Mouse (Mus musculus) erythroblast, embryonic 14.5 days (primary cell): ENCODE results near the gene Wwox. TPM values are rescaled to one million over a fixed set of nuclear protein-coding genes. Genes with fewer than 3 reads are reported as not detected.

Source experiments
- H3K27me3 ChIP-seq: 2 replicates; pipeline ENCODE4 v1.6.1; 2012; ENCODE audit warnings: inconsistent platforms; ENCODE audit not compliant: control insufficient read depth
- H3K36me3 ChIP-seq: 2 replicates; pipeline ENCODE4 v1.6.1; 2012; ENCODE audit warnings: mild to moderate bottlenecking, inconsistent platforms; ENCODE audit not compliant: control insufficient read depth
- H3K4me1 ChIP-seq: 2 replicates; pipeline ENCODE4 v1.6.1; 2012; ENCODE audit warnings: inconsistent platforms; ENCODE audit not compliant: control insufficient read depth
- H3K4me3 ChIP-seq: replicated peaks from 2 replicates; pipeline ENCODE3; 2012; ENCODE audit warnings: moderate library complexity, mild to moderate bottlenecking, inconsistent platforms
- H3K9me3 ChIP-seq: 2 replicates; pipeline ENCODE4 v1.6.1; 2012; ENCODE audit warnings: low read length, inconsistent platforms, mixed read lengths; ENCODE audit not compliant: control insufficient read depth
- GATA1 ChIP-seq: IDR thresholded peaks from 2 replicates; pipeline ENCODE4 v1.6.1; 2012; ENCODE audit warnings: low read length, inconsistent platforms, mixed read lengths
- TAL1 ChIP-seq: IDR thresholded peaks from 3 replicates; pipeline ENCODE4 v1.6.1; 2012; ENCODE audit warnings: low read length, inconsistent platforms, mixed read lengths
- polyA plus RNA-seq: library from polyadenylated mRNA; stranded (reverse); fragments of >175 nt; gene quantifications from 2 replicates; pipeline ENCODE4 v1.2.3, GENCODE M21; 2012

Gene Wwox
- polyA plus RNA-seq, 1 experiment, result 0.18 TPM

GRCm38 (mm10) chr8:114554966-114555365 lies 115.5 kb downstream of the Wwox start:
- TF ChIP-seq GATA1, result no peak
- TF ChIP-seq TAL1, result no peak
- Histone ChIP-seq H3K4me1 (no peaks in the 10 kb centered on the region), H3K9me3 (no peaks in the 10 kb centered on the region), H3K4me3 (no peak overlapping the region), H3K36me3 (no peaks in the 10 kb centered on the region), H3K27me3 (no peaks in the 10 kb centered on the region)

- no peaks in the 10 kb centered on the region for H3K36me3 ChIP-seq
- H3K4me3 ChIP-seq, result no peak overlapping the region
- TF ChIP-seq TAL1, result no peak
- no peak for TF ChIP-seq GATA1
- no peaks in the 10 kb centered on the region for H3K27me3 ChIP-seq
- no peaks in the 10 kb centered on the region for H3K9me3 ChIP-seq
- no peaks in the 10 kb centered on the region for H3K4me1 ChIP-seq
Observed at GRCm38 (mm10) chr8:114555491-114556202, 116.2 kb downstream of the Wwox start.

- Histone ChIP-seq H3K9me3 (0 out of 2 replicates have a peak, but pooled peaks cover 2% of the 10 kb centered on the region), H3K4me3 (no peak overlapping the region), H3K36me3 (no peaks in the 10 kb centered on the region), H3K4me1 (no peaks in the 10 kb centered on the region), H3K27me3 (no peaks in the 10 kb centered on the region)
- TF ChIP-seq GATA1 (no peak), TAL1 (no peak)
Observed at GRCm38 (mm10) chr8:114561191-114561590, 121.7 kb downstream of the Wwox start.

GRCm38 (mm10) chr8:114562486-114562885 lies 123.0 kb downstream of the Wwox start:
- H3K27me3 ChIP-seq, result no peaks in the 10 kb centered on the region
- no peak for TF ChIP-seq GATA1
- TF ChIP-seq TAL1, result no peak

GRCm38 (mm10) chr8:114563361-114563760 lies 123.9 kb downstream of the Wwox start:
- TF ChIP-seq GATA1 (no peak), TAL1 (no peak)
- Histone ChIP-seq H3K4me3 (no peak overlapping the region), H3K9me3 (peaks cover 3% of the 10 kb centered on the region; the same call in 1 of the 2 replicates), H3K36me3 (no peaks in the 10 kb centered on the region), H3K4me1 (no peaks in the 10 kb centered on the region), H3K27me3 (no peaks in the 10 kb centered on the region)

More at GRCm38 (mm10) chr8:114562486-114562885, 123.0 kb downstream of the Wwox start:
- H3K4me1 ChIP-seq, result no peaks in the 10 kb centered on the region
- H3K36me3 ChIP-seq, result no peaks in the 10 kb centered on the region
- H3K9me3 ChIP-seq, result 0 out of 2 replicates have a peak, but pooled peaks cover 2% of the 10 kb centered on the region
- H3K4me3 ChIP-seq, result no peak overlapping the region

- H3K36me3 ChIP-seq, result no peaks in the 10 kb centered on the region
- H3K27me3 ChIP-seq, result no peaks in the 10 kb centered on the region
- TF ChIP-seq GATA1 (no peak), TAL1 (no peak)
- H3K9me3 ChIP-seq, result peaks cover 4% of the 10 kb centered on the region; the same call in 1 of the 2 replicates
- H3K4me3 ChIP-seq, result no peak overlapping the region
- no peaks in the 10 kb centered on the region for H3K4me1 ChIP-seq
Observed at GRCm38 (mm10) chr8:114564036-114564435, 124.6 kb downstream of the Wwox start.

GRCm38 (mm10) chr8:114568531-114569166 lies 129.2 kb downstream of the Wwox start:
- H3K27me3 ChIP-seq, result no peaks in the 10 kb centered on the region
- H3K4me3 ChIP-seq, result no peak overlapping the region
- H3K4me1 ChIP-seq, result no peaks in the 10 kb centered on the region
- H3K36me3 ChIP-seq, result no peaks in the 10 kb centered on the region
- peaks cover 4% of the 10 kb centered on the region; the same call in 1 of the 2 replicates for H3K9me3 ChIP-seq
- TF ChIP-seq TAL1 (no peak), GATA1 (no peak)

- TF ChIP-seq GATA1, result no peak
- no peak for TF ChIP-seq TAL1
Observed at GRCm38 (mm10) chr8:114573014-114573746, 133.7 kb downstream of the Wwox start.

GRCm38 (mm10) chr8:114573747-114574093 lies 134.3 kb downstream of the Wwox start:
- TF ChIP-seq GATA1, result no peak
- TF ChIP-seq TAL1, result no peak
- Histone ChIP-seq H3K36me3 (no peaks in the 10 kb centered on the region), H3K27me3 (no peaks in the 10 kb centered on the region), H3K4me3 (no peak overlapping the region), H3K4me1 (no peaks in the 10 kb centered on the region), H3K9me3 (peaks cover 8% of the 10 kb centered on the region)

More at GRCm38 (mm10) chr8:114573014-114573746, 133.7 kb downstream of the Wwox start:
- Histone ChIP-seq H3K36me3 (no peaks in the 10 kb centered on the region), H3K4me1 (no peaks in the 10 kb centered on the region), H3K4me3 (no peak overlapping the region), H3K27me3 (no peaks in the 10 kb centered on the region), H3K9me3 (peaks cover 7% of the 10 kb centered on the region)
